14 mouse cellular contexts compared by ENCODE assay signal in genomic region chr5:144913923-144914322, GRCm38 (mm10). TPM values are rescaled to one million over a fixed set of nuclear protein-coding genes. Genes with fewer than 3 reads are reported as not detected.
DNase-seq lines count a peak whose midpoint lies in the region; ATAC-seq and TF ChIP-seq lines count a peak whose summit lies in the region.
"Had no signal": no experiment of that assay in that cellular context is flagged by ENCODE, and none has a peak within 500 bp of the region (broad histone marks: within the 10 kb centered on the region; RNA-seq: fewer than 3 reads in every experiment).

No protein-coding gene starts in this region.

- no peak overlapping the region for H3K9ac ChIP-seq in intestine, postnatal 0 days (ENCODE audit: low read depth, low read length)

- peaks cover 5% of the 10 kb centered on the region for H3K4me1 ChIP-seq in intestine, postnatal 0 days (replicated peaks; ENCODE audit: control insufficient read depth, insufficient read depth, low read length)

- 90% methylated on average over 16 of the region's 16 CpGs for WGBS in intestine, postnatal 0 days

- no peak overlapping the region for H3K4me3 ChIP-seq in intestine, postnatal 0 days (ENCODE audit: low read depth, low read length)
- H3K4me3 ChIP-seq: embryonic facial prominence, embryonic 13.5 days; limb, embryonic 10.5 days had no signal

- no peak for TF ChIP-seq CTCF in intestine, postnatal 0 days (IDR thresholded peaks at IDR 0.05; ENCODE audit: low read depth)

- ATAC-seq in frontal cortex, adult (ENCODE audit: low TSS enrichment) = peak; percentile 25
- no peak for ATAC-seq in intestine, postnatal 0 days

- DNase-seq in frontal cortex, postnatal 25 days (ENCODE audit: low spot score in 2 of 2) = no peak
- peak; percentile 53 to 64 for DNase-seq in left cerebral cortex, adult 18-20 months (ENCODE audit: low spot score in 2 of 2)
- no peak for DNase-seq in left cerebral cortex, adult 11 months (ENCODE audit: low spot score)
- peak; percentile 30 to 61 for DNase-seq in heart, adult 9 months (ENCODE audit: low spot score in 2 of 2)
- peak; percentile 58 to 59 for DNase-seq in right cerebral cortex, postnatal 10 days (ENCODE audit: low spot score in 2 of 2)
- no peak for DNase-seq in spleen, adult 12 weeks (ENCODE audit: low spot score)
- DNase-seq: B cell, adult 2 months; gastrocnemius, postnatal 25 days; lung, adult 18-20 months had no signal

- H3K27me3 ChIP-seq in intestine, postnatal 0 days (replicated peaks; ENCODE audit: control insufficient read depth, insufficient read depth, low read length) = no peaks in the 10 kb centered on the region
- H3K27me3 ChIP-seq: embryonic facial prominence, embryonic 13.5 days; Patski had no signal

- H3K27ac ChIP-seq in intestine, postnatal 0 days (ENCODE audit: low read depth, low read length) = no peak overlapping the region
- H3K27ac ChIP-seq: embryonic facial prominence, embryonic 13.5 days; limb, embryonic 10.5 days had no signal

- no peak overlapping the region for H3K4me2 ChIP-seq in intestine, postnatal 0 days (replicated peaks; ENCODE audit: low read depth)
- H3K4me2 ChIP-seq: embryonic facial prominence, embryonic 13.5 days had no signal

- H3K36me3 ChIP-seq in intestine, postnatal 0 days (ENCODE audit: control insufficient read depth, insufficient read depth) = no peaks in the 10 kb centered on the region
- H3K36me3 ChIP-seq: embryonic facial prominence, embryonic 13.5 days; limb, embryonic 10.5 days had no signal

- H3K9me3 ChIP-seq in intestine, postnatal 0 days (ENCODE audit: control insufficient read depth) = no peaks in the 10 kb centered on the region
- H3K9me3 ChIP-seq: embryonic facial prominence, embryonic 13.5 days; limb, embryonic 10.5 days had no signal

RNA-seq across cellular contexts. Expression of gene Smurf1, which starts 51.7 kb away (rescaled TPM):
- total RNA-seq in left cerebral cortex, adult 18-20 months (2021) = 10 to 100 TPM; 37.9 to 38.7 TPM
- polyA plus RNA-seq in intestine, postnatal 0 days (2015; fragmentation: Nextera tagmentation; extraction: Ambion mirVana) = 7.4 and 8.2 TPM in 2 replicates

Comparison
In these comparisons a context has a peak if more than half of its experiments do, and no peak if none do; other contexts are left out.
1. DNase-seq: peak in left cerebral cortex, adult 18-20 months (2 of 2), heart, adult 9 months (2 of 2) and right cerebral cortex, postnatal 10 days (2 of 2); none in frontal cortex, postnatal 25 days (0 of 2), left cerebral cortex, adult 11 months (single experiment) and spleen, adult 12 weeks (single experiment).